ENCODE assay signal across 8 mouse cellular contexts in genomic region chr1:62795307-62796037, GRCm38 (mm10).
DNase-seq lines count a peak whose midpoint lies in the region; ATAC-seq and TF ChIP-seq lines count a peak whose summit lies in the region.

No protein-coding gene starts in this region.

- DNase-seq in left cerebral cortex, adult 2 months (ENCODE audit: extremely low spot score in 1 of 2, low spot score in 2 of 2) = peak; percentile 50 to 57
- DNase-seq in left cerebral cortex, adult 8-10 months (ENCODE audit: low spot score in 2 of 2) = no peak
- DNase-seq in embryo, embryonic 10.5 days (ENCODE audit: low spot score) = peak; percentile 78
- DNase-seq in heart, postnatal 10 days = peak; percentile 66 to 72
- DNase-seq in kidney, postnatal 25 days = peak; percentile 77 to 82
- DNase-seq in lung, postnatal 0 days (ENCODE audit: low spot score) = peak; percentile 60
- peak; percentile 29 for DNase-seq in ovary, adult 18-20 months (ENCODE audit: low spot score)
- DNase-seq in yolk sac, embryonic 10.5 days (ENCODE audit: low spot score) = no peak

- peak overlapping the region; percentile 47 for H3K4me2 ChIP-seq in lung, postnatal 0 days (replicated peaks; ENCODE audit: low read depth, low read length)

- no peaks in the 10 kb centered on the region for H3K36me3 ChIP-seq in lung, postnatal 0 days (ENCODE audit: insufficient read depth, low read length)

- WGBS in lung, postnatal 0 days = 29% methylated on average over 28 of the region's 28 CpGs

- peak; percentile 57 for TF ChIP-seq CTCF in left cerebral cortex, adult 2 months (IDR thresholded peaks at IDR 0.05)
- TF ChIP-seq CTCF in lung, postnatal 0 days (IDR thresholded peaks at IDR 0.05) = peak; percentile 70

- H3K9me3 ChIP-seq in lung, postnatal 0 days (ENCODE audit: low read length) = no peaks in the 10 kb centered on the region

- peak; percentile 81 for ATAC-seq in lung, postnatal 0 days

- H3K4me1 ChIP-seq in lung, postnatal 0 days (ENCODE audit: insufficient read depth, low read depth, low read length) = no peaks in the 10 kb centered on the region

- H3K4me3 ChIP-seq in left cerebral cortex, adult 2 months = peak overlapping the region; percentile 39
- H3K4me3 ChIP-seq in lung, postnatal 0 days (ENCODE audit: low read depth, low read length) = peak overlapping the region; percentile 29

- no peak overlapping the region for H3K27ac ChIP-seq in left cerebral cortex, adult 2 months
- no peak overlapping the region for H3K27ac ChIP-seq in lung, postnatal 0 days (ENCODE audit: low read length)

- H3K27me3 ChIP-seq in lung, postnatal 0 days (replicated peaks; ENCODE audit: insufficient read depth, low read length) = no peaks in the 10 kb centered on the region

- no peak for TF ChIP-seq EP300 in lung, postnatal 0 days (IDR thresholded peaks at IDR 0.05)

- no peak overlapping the region for H3K9ac ChIP-seq in lung, postnatal 0 days (replicated peaks; ENCODE audit: low read depth)

- intact Hi-C loops in left cerebral cortex, adult 2 months (cut with DNase I) = loop anchor here (2.0 kb wide), 1 partner anchor 133 kb away; no protein-coding TSS in a partner anchor
- intact Hi-C loops in heart, postnatal 10 days (cut with DNase I) = loop anchor here (2.0 kb wide), 2 partner anchors 133 to 169 kb away; no protein-coding TSS in a partner anchor

Comparison
In these comparisons a context has a peak if more than half of its experiments do, and no peak if none do; other contexts are left out.
1. DNase-seq: peak in left cerebral cortex, adult 2 months (2 of 2), embryo, embryonic 10.5 days (single experiment), heart, postnatal 10 days (2 of 2), kidney, postnatal 25 days (2 of 2), lung, postnatal 0 days (single experiment) and ovary, adult 18-20 months (single experiment); none in left cerebral cortex, adult 8-10 months (0 of 2) and yolk sac, embryonic 10.5 days (single experiment).